Mouse (Mus musculus): ENCODE data around the gene Clcn3. TPM values are rescaled to one million over a fixed set of nuclear protein-coding genes. Genes with fewer than 3 reads are reported as not detected.
A peak's percentile ranks its signal among the peaks of the same experiment; 100 is the strongest.

Clcn3 gene
- total RNA-seq, 2 experiments from 2014 or later = 142 to 144 TPM

DNA sequence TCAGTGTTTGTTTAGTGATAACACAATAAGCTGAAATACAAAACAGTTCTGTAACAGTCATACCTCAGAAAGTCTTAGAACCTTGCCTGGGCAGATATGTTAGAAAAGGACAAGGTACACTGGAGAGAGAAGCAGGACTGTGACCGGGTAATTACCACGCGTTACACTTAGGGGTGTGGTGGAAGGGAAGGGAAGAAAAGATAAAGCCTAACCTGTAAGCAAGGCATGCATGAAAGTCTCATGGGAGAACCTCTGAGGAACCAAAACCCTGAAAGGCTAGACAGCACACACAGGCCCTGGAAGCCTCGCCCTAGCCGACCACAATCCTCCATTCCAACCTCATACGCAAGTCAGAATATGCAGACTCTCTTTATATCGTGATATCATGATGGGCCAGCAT lies 26.3 kb downstream of the Clcn3 start:
- DNase-seq (ENCODE audit: low spot score in 2 of 2) = no peak
- intact Hi-C loops (cut with DNase I) = no loop called here

DNA sequence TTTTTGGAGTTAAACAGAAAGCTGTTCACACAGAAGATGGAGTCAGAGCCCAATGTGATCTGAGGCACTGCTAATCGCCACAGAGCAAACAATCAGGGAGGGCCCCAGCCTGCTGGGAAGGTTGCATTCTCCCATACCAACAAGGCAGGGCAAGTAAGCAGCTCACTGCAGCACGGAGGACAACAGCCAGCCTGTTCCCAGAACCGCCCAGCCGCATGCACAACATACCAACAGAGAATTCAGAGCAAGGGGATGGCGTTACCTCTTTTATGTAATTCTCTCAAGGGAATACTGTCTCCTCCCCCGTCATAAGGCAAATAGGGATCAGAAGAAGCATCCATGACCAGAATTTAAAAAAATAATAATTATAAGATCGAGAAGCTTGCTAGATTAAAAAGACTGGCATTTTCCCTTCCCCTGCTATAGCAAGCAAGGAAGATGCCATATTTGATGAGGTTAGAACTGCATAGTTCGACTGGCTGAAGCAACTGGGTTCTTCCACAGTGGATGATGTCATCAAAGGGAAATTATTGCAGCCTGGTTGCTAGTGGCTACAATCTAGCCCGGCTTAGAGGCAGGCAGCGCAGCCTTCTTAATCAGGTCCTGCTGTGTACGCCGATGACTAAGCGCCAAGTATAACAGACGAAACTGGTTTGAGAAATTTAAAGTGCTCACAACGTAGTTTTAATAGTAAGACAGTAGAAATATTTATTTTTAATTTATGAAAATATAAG lies 28.7 kb downstream of the Clcn3 start:
- intact Hi-C loops (cut with DNase I) = no loop called here

DNA sequence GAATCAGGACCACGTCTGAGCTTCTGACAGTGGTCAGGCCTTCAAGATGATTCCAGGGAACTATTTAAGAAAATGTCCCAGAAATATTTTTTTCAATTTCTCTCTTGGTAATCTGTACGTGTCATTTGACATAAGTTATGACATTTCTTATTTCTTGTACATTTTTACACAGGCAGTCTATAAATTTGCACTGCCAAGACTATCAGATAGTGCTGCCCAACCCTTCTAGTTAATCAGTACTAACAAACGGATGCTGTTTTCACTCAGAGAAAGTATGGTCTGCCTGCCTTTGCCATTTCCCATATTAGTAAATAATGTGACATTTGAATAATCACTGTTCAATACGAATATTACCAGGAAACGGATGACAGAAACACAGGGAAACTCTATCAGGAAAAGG lies 30.3 kb downstream of the Clcn3 start:
- DNase-seq (ENCODE audit: low spot score in 2 of 2) = no peak
- intact Hi-C loops (cut with DNase I) = no loop called here

More for the DNA sequence above, 28.7 kb downstream of the Clcn3 start:
- DNase-seq (ENCODE audit: low spot score in 2 of 2) = peak; percentile 81 to 94

DNA sequence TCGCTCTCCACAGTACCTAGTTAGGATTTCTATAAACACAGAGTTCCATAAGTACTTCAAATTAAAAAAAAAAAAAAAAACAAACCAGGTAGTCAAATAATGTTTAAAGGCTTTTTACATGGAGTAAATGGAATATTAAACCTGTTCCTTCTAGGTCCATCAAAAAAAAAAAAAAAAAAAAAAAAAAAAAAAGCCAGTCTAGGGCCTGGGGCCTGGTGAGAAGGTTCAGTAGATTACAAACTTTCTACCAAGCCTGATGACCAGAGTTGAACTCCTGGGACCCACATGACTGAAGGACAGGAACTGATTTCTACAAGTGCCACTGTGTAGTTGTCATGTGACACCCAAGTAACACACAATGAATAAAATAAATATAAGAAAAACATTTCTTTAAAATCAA lies 31.3 kb downstream of the Clcn3 start:
- intact Hi-C loops (cut with DNase I) = no loop called here
- no peak for DNase-seq (ENCODE audit: low spot score in 2 of 2)

DNA sequence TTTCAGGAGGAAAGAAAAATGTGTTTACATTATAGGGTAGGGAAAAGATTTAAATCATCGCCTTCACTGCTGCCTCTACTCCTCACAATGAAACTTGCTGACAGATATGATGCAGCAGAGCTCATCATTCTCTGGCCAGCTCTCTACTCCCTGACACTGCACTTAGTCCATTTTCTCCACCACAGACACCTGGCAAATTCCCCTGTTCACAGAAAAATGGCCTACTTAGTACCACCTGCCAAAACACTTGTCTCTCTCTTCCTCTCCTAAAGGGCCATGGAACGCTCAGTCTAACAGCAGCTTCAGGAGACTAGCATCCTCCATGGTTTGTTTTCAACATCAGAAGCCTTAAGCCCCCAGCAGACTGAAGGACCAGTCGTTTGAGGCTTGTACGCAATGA lies 31.8 kb downstream of the Clcn3 start:
- intact Hi-C loops (cut with DNase I) = no loop called here
- DNase-seq (ENCODE audit: low spot score in 2 of 2) = no peak

DNA sequence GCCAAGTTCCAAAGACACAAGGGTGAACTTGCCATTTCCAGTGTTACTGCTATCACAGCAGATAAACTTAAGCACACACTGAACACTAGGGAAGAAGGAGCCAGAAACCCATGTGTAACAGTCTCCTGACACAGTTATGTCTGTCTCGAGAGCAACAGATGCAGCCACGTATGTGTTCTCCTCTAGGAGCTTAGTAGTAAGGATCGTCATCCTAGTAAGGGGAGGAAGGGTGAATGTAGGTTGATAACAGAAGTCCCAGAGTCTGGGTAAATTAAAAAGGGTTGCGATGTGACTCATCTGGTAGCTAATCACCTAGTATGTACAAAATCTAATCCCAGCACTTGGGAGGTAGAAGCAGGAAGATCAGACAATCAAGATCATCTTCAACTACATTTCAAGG lies 33.2 kb downstream of the Clcn3 start:
- no peak for DNase-seq (ENCODE audit: low spot score in 2 of 2)
- intact Hi-C loops (cut with DNase I) = no loop called here

DNA sequence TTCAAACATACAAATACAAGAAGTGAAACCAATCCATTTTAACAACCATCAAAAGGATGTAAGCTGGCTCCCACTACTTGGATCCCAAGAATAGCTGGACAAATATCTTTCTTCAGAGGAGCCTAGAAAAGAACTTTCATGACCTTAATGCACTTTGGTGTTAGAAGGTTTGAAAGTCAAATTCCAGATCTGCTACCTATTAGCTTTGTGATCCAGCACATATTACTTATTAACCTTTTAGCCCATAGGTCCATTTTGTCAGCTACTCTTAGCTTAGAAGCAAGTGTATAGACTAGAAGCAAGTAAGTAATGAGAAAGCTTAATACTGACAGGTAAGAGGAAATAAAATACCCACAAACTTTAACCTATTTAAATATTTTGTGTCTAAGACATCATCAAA lies 35.6 kb downstream of the Clcn3 start:
- no peak for DNase-seq (ENCODE audit: low spot score in 2 of 2)
- intact Hi-C loops (cut with DNase I) = no loop called here

DNA sequence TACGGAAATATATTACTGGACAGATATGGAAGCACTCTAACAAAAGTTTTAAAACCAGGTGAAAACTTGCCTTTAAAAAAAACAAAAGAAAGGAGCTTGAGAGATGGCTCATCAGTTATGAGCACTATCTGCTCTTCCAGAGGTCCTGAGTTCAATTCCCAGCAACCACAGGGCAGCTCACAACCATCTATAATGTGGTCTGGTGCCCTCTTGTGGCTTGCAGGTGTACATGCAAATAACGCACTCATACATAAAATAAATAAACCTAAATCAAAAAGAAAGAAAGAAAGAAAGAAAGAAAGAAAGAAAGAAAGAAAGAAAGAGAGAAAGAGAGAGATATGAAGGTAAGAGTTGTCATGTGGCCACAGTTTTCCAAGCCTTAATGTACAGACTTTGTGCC lies 40.2 kb downstream of the Clcn3 start:
- no peak for DNase-seq (ENCODE audit: low spot score in 2 of 2)

DNA sequence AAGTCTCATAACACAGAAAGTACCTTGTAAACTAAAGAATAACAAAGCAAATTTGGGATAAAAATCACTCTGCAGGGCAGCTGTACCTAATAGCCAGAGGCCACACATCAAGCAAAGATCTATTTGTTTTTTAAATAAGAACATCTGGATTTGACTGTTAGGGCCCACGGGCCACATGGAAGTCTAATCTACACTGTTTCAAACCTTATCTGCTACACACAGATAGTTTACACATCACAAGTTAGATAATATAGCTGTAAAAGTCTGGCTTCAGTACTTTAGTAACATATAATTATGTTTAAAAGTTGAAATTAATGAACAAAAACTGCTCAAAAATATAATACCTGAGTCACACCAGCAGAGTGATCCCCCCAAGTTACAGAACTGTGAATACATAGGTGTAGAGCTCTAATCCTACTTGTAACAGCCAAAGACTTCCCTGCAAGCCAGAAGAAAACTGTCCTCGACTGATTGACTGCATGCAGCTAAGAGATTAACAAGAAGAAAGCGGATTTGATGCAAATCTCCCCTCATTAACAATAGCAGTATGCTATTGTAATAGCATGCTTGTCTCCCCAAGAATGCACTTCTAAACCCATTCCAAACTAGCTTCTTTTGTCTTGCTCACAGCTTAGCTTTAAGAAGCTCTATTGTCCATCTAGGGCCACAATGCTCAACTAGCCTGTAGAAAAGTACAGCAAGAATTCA lies 44.2 kb downstream of the Clcn3 start:
- intact Hi-C loops (cut with DNase I) = no loop called here
- DNase-seq (ENCODE audit: low spot score in 2 of 2) = no peak

More for the DNA sequence above, 40.2 kb downstream of the Clcn3 start:
- intact Hi-C loops (cut with DNase I) = no loop called here

DNA sequence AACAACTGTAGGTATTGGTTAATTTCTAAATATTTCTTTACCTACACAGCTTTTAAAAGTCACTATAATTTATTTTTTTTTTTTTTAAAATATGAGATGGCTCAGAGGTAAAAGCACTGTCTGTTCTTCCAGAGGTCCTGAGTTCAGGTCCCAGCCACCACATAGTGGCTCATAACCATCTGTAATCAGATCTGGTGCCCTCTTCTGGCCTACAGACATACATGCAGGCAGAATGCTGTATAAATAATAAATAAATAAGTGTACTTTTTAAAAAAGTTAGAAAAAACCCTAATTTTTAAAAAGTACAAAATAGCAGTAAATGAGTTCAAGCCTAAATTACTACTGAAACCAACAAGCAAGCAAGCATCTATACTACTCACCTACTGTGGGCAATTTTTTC lies 49.5 kb downstream of the Clcn3 start:
- intact Hi-C loops (cut with DNase I) = no loop called here
- DNase-seq (ENCODE audit: low spot score in 2 of 2) = no peak

DNA sequence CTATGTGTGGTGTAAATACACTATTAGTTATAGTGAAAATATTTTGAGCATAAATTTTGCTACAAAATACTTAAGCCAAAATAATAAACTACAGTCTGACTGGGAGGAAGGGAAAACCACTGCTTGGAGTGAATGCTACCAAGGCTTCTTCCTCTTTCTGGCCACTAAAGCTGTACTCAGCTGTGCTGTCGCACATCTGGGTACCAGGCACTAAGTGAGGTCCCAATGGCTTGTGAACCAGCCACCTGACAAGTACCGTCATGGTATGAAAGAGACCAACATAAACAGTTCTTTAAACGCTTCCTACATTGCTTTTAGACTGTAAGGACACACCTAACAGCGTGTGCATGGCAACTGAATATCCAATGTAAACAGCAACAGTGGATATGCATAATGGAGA lies 62.9 kb downstream of the Clcn3 start:
- intact Hi-C loops (cut with DNase I) = no loop called here
- DNase-seq (ENCODE audit: low spot score in 2 of 2) = no peak

DNA sequence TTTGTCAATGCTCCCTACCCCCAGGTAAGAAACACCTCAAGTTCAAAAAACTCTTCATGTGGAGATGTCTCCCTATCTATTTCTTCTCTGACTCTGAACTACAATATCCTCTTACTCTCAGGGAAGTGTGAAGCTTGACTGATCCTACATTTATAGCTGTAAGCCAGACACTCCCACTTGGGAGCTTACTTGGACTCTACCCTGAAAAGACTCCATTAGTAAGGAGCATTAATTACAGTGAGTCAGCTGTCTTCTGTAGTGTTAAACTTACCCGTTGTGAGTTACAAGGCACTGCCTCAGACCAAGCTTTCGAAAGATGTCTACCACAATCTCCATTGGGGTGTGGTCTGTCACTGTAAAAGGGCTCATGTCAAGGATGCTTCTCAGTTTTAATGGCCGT lies 64.0 kb downstream of the Clcn3 start:
- no peak for DNase-seq (ENCODE audit: low spot score in 2 of 2)
- intact Hi-C loops (cut with DNase I) = no loop called here

DNA sequence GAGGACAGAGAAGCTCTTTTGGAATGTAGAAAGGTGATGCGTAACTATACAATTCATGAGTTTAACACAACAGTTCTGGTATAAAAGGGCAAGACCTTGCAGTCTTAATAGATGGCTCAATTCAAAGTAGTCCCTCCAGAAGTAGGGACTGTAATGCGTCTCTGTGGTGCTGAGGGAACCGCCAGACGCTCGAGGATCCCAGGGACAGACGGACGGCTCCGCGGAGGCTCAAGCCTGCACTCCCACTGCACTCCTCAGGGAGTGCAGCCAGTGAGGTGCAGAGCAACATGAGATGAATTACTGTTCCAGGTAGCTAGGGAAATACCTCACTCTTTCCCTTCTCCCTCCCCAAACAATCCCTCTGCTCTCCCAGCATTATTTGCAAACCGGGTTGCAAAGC lies 70.5 kb downstream of the Clcn3 start:
- intact Hi-C loops (cut with DNase I) = no loop called here
- no peak for DNase-seq (ENCODE audit: low spot score in 2 of 2)

DNA sequence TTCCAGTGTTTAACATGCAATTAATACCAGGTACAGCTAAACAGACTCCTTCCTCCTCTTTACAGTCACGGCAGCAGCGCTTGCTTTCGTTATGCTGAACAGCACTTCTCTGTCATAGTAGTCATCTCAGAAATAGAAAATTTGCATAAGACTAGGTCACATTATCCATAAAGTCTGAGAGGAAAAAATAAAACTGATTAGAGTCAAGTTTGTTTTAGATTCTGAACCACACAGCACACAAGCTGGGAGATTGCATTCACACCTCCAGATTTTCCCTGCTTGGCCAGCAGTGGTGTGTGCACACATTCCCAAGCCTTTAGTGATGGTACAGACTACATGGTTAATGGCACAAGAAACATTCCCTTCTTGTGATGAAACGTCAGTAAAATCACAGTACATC lies 71.0 kb downstream of the Clcn3 start:
- DNase-seq (ENCODE audit: low spot score in 2 of 2) = peak in 1 of 2 experiments; percentile 17
- intact Hi-C loops (cut with DNase I) = no loop called here

DNA sequence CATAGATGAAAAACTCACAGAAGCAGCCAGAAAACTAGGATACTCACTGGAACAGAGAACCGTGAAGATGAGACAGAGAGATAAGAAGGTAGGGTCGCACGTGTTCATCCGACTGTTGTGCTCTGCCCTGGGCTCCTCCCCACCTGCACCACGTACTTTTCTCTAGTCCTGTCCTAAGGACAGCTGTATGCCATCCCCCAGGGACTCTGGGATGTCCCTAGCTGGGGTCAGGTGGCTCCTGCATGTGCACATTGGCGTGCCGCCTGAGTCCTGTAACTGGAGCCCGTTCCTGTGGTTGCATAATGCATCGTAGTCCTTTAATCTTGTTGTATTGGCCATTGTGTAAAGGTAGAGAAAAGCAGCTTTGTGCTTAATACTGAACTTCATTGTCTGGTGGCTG lies 83.0 kb downstream of the Clcn3 start:
- DNase-seq (ENCODE audit: low spot score in 2 of 2) = no peak
- intact Hi-C loops (cut with DNase I) = no loop called here

DNA sequence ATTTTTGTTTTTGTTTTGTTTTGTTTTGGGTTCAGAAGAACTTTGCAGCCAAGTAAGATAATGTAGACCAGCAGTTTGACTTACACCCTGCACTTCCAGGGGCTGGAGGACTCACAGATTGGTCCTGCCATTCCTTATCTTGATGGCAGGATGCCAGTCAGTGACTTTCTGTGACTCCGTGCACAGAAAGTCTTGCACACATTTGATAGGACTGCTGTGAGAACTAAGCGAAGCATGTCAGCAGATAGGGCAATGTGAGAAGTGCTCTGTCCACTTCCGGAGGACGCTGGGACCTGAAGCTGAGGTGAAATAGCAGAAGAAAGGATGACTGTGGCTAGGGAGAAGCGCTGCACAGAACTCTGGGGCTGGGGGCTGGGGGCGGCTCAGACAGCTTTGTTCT lies 87.2 kb downstream of the Clcn3 start:
- intact Hi-C loops (cut with DNase I) = no loop called here
- no peak for DNase-seq (ENCODE audit: low spot score in 2 of 2)

DNA sequence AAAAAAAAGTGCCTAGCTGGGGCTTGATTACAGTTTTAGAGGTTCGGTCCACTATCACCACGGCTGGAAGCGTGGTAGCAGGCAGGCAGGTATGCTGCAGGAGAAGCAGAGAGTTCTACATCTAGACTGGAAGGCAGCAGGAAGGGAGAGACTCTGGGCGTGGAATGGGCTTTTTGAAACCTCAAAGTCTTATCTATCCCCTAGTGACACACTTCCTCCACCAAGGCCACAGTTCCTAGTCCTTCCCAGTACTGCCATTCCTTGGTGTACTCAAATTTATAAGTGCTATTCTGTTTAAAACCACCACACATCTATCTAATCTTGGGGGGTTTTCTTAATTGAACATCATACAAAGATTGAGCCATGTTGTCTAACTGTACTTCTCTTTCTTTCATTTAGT lies 91.3 kb downstream of the Clcn3 start:
- intact Hi-C loops (cut with DNase I) = no loop called here
- no peak for DNase-seq (ENCODE audit: low spot score in 2 of 2)

DNA sequence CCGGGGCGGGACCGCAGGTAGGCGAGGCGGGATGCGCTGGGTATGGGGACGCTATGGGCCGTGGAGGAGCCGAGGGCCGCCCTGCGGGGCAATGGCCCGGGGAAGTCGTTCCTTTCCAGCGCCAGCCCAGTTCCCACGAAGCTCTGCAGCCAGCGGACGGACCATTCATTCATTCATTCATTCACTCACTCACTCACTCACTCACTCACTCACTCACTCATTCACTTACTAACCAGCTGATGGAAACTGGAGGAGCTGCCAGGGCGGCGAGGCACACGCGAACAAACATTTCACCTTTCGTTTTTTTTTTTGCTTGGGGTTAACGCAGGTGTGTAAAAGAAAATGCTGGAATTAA lies 92.6 kb downstream of the Clcn3 start:
- intact Hi-C loops (cut with DNase I) = no loop called here
- no peak for DNase-seq (ENCODE audit: low spot score in 2 of 2)

DNA sequence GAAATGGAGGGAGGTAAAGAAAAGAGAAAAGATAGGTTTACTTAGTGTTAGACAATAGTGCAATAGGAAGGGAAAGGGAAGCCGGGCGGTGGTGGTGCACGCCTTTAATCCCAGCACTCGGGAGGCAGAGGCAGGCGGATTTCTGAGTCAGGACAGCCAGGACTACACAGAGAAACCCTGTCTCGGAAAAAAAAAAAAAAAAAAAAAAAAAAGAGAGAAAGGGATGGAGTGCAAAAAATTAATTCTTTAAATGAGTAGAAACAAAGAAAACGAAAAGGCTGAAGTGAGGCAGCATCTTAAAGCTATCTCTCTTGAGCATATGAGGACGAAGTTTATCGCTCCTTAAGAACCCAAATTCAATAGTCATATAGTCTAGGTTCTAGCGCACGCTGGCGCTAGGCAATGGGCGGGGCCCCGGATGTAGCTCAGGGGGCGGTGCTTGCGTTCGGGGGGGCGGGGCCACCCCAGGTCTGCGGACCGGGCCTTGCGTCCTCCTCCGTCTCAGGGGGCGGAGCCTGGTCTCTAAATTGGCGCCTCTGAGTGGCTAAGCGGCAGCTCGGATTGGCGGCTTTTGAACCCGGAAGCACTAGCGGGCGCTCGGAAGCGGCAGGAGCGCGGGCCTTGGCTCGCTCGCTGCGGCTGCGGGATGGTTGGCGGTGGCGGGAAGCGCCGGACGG lies 93.1 kb downstream of the Clcn3 start, which contains the start of gene Hpf1:
Hpf1 (plus strand) TSS at position 576 of the 677 bp plus-strand sequence.
- peak; percentile 93 for DNase-seq (ENCODE audit: low spot score in 2 of 2)
- intact Hi-C loops (cut with DNase I) = no loop called here

DNA sequence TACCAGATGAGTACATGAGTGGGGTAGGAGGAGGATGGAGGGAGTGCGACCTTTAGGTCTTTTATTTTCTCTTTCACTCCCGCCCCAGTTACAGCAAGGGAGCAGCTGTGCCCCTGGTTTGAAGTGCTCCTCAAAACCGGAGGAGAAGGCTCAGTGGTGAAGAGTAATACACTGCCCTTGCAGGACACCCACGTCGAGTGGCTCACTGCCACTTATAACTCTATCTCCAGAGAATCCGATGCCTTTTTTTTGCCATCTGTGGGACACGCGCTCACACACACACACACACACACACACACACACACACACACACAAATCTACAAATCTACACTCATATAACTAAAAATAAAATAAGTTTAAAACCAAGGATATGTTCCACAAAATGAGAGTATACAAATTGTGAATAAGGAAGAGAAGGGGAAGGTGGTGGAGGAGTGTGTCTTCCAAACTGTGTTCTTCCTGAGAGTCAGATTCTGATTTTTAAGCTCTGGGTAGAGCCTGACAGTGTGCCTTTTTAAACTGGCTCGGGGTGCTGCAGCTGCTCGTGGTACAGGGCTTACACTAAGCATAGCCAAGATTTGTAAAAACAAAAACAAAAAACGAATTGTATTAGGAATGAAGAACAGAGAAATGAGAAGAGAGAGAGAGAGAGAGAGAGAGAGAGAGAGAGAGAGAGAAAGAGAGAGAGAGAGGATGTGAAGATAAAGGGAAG lies 93.8 kb downstream of the Clcn3 start:
- peak in 1 of 2 experiments; percentile 57 for DNase-seq (ENCODE audit: low spot score in 2 of 2)

More for the DNA sequence above, 93.8 kb downstream of the Clcn3 start:
- intact Hi-C loops (cut with DNase I) = no loop called here
